Mouse (Mus musculus) kidney, adult 2 months (tissue): Measurements from ENCODE around the gene Ermp1.

Experiments used
- CTCF ChIP-seq: fragments of 200-500 bp; conservative IDR thresholded peaks from 2 replicates; pipeline ENCODE4 v1.5.1; 2011; ENCODE audit warnings: low read depth, mild to moderate bottlenecking, control low read depth, low read length, moderate library complexity, mixed read lengths; ENCODE audit not compliant: insufficient read depth, insufficient read length
- POLR2A ChIP-seq: fragments of 200-500 bp; IDR thresholded peaks from one replicate; pipeline ENCODE4 v1.6.1; 2011; ENCODE audit warnings: low read depth, low read length, control low read depth

DNA sequence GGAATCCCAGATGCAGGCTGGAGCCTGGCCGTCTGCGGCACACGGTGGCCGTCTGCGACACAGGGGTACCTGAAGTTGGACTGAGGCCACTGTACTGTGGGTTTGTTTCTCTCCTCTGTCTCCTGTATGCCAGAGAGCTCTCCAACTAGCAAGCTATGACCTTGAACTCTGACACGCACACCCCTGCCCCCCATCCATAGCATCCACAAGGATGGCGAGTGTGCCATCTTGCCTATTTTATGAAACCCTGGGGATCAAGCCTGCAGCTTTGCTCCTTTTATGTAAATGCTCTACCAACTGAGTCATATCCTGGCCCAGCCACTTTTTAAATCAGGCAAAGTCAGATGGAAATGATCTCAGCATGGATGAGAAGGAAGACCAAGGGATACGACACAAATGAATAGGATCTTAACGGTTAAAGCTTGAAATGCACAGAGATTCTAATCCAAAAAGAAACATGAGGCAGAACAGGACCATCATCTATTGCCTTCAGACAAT, 5.6 kb upstream of the Ermp1 start:
- no peak for TF ChIP-seq CTCF
- no peak for TF ChIP-seq POLR2A
